Mouse (Mus musculus): ENCODE data around the gene Dkkl1. TPM values are rescaled to one million over a fixed set of nuclear protein-coding genes. Genes with fewer than 3 reads are reported as not detected.

The Dkkl1 gene
- polyA plus RNA-seq, 1 experiment from 2014 or later = 8.7 TPM

- WGBS = 65% methylated on average over 7 of the region's 7 CpGs
Observed at GRCm38 (mm10) chr7:45185921-45186320, 26.0 kb downstream of the Dkkl1 start.

DNA sequence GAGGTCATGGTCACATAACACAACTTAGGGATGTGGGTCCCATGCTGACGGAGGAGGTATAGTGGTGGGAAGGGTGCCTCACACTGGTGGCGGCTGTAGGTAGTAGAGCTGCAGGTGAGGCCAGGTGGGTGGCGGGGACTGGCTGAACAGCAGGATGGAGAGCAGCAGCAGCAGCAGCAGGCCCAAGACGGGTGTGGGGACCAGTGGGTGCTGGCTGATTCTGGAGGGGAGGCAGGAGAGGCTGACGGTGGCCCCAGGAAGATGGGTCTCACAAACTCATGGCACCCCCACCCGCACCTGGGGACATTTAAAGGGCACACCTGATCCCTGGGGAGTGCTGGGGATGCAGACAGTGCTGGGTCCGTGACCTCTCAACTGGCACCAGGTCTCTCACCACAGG, 28.3 kb downstream of the Dkkl1 start:
- no peak overlapping the region for H3K4me3 ChIP-seq (replicated peaks; ENCODE audit: low read length)
- peaks cover 4% of the 10 kb centered on the region for H3K4me1 ChIP-seq (replicated peaks; ENCODE audit: control insufficient read depth, insufficient read depth, low read length)
- no peak overlapping the region for H3K9ac ChIP-seq
- peaks cover 64% of the 10 kb centered on the region for H3K27me3 ChIP-seq (ENCODE audit: control insufficient read depth, insufficient read depth, low read length)
- no peak overlapping the region for H3K27ac ChIP-seq
- no peak overlapping the region for H3K4me2 ChIP-seq (replicated peaks)
- ATAC-seq (ENCODE audit: low FRiP score) = no peak
- WGBS = 66% methylated on average over 6 of the region's 7 CpGs
- no peaks in the 10 kb centered on the region for H3K9me3 ChIP-seq (ENCODE audit: control insufficient read depth, low read length)
- no peaks in the 10 kb centered on the region for H3K36me3 ChIP-seq (replicated peaks; ENCODE audit: control insufficient read depth, insufficient read depth)
- DNase-seq (ENCODE audit: low spot score) = no peak

More at GRCm38 (mm10) chr7:45185921-45186320, 26.0 kb downstream of the Dkkl1 start:
- Histone ChIP-seq H3K4me1 (replicated peaks; ENCODE audit: control insufficient read depth, insufficient read depth, low read length) (peaks cover 4% of the 10 kb centered on the region), H3K9ac (no peak overlapping the region), H3K36me3 (replicated peaks; ENCODE audit: control insufficient read depth, insufficient read depth) (no peaks in the 10 kb centered on the region), H3K4me2 (replicated peaks) (no peak overlapping the region), H3K4me3 (replicated peaks; ENCODE audit: low read length) (no peak overlapping the region), H3K27ac (no peak overlapping the region), H3K9me3 (ENCODE audit: control insufficient read depth, low read length) (no peaks in the 10 kb centered on the region), H3K27me3 (ENCODE audit: control insufficient read depth, insufficient read depth, low read length) (peaks cover 47% of the 10 kb centered on the region)
- ATAC-seq (ENCODE audit: low FRiP score) (no peak), DNase-seq (ENCODE audit: low spot score) (no peak)

- H3K27me3 ChIP-seq (ENCODE audit: control insufficient read depth, insufficient read depth, low read length) = peaks cover 75% of the 10 kb centered on the region
- DNase-seq (ENCODE audit: low spot score) = no peak
- H3K4me3 ChIP-seq (replicated peaks; ENCODE audit: low read length) = peak overlapping the region; percentile 26
- peak overlapping the region; percentile 56 for H3K4me2 ChIP-seq (replicated peaks)
- peaks cover 4% of the 10 kb centered on the region for H3K4me1 ChIP-seq (replicated peaks; ENCODE audit: control insufficient read depth, insufficient read depth, low read length)
- H3K36me3 ChIP-seq (replicated peaks; ENCODE audit: control insufficient read depth, insufficient read depth) = no peaks in the 10 kb centered on the region
- no peak overlapping the region for H3K27ac ChIP-seq
- 0 out of 2 replicates have a peak overlapping the region, but pooled peaks have one; percentile 18 for H3K9ac ChIP-seq
- WGBS = 16% methylated on average over 11 of the region's 11 CpGs
- ATAC-seq (ENCODE audit: low FRiP score) = no peak
- no peaks in the 10 kb centered on the region for H3K9me3 ChIP-seq (ENCODE audit: control insufficient read depth, low read length)
Observed at GRCm38 (mm10) chr7:45182606-45183005, 29.3 kb downstream of the Dkkl1 start.

DNA sequence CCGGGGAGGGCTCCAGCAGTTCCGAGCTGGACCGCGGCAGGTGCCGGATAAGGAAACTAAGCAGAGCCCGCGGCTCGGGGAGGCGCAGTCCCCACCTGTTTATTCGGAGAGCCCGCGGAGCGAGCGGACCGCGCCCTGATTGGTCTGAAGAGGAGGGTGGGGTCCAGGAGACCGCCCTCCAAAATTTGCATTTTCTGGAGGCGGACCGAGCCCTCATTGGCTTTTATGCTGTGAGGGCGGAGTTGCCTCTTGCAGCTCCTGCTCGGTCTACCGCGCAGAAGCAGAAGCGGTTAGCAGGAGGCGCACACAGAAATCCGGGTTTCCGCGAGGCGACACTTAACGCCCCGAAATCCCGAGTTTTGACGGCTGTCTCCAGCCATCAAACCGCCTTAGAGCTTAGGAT, 29.7 kb downstream of the Dkkl1 start:
- ATAC-seq (ENCODE audit: low FRiP score) = peak; percentile 88
- H3K9ac ChIP-seq = 0 out of 2 replicates have a peak overlapping the region, but pooled peaks have one; percentile 18

DNA sequence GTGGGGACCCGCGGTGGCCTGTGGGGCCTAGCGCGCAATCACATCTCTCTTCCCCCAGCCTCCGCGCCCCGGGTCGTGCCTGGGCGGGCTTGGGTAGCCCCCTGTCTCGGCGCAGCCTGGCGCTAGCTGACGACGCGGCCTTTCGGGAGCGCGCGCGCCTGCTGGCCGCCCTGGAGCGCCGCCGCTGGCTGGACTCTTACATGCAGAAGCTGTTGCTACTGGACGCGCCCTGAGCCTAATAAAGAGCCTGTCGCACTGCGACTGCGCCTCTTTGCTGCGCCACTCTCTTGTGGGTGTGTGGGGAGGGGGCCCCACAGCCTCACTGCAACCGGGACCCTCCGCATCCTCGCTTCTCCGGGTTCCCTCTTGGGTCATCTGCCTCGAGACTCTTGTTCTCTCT, 30.4 kb downstream of the Dkkl1 start:
- H3K9me3 ChIP-seq (ENCODE audit: control insufficient read depth, low read length) = no peaks in the 10 kb centered on the region
- peaks cover 85% of the 10 kb centered on the region for H3K27me3 ChIP-seq (ENCODE audit: control insufficient read depth, insufficient read depth, low read length)
- no peak overlapping the region for H3K27ac ChIP-seq
- no peak overlapping the region for H3K9ac ChIP-seq
- ATAC-seq (ENCODE audit: low FRiP score) (no peak), DNase-seq (ENCODE audit: low spot score) (no peak)
- peak overlapping the region; percentile 26 for H3K4me3 ChIP-seq (replicated peaks; ENCODE audit: low read length)
- H3K36me3 ChIP-seq (replicated peaks; ENCODE audit: control insufficient read depth, insufficient read depth) = no peaks in the 10 kb centered on the region
- H3K4me1 ChIP-seq (replicated peaks; ENCODE audit: control insufficient read depth, insufficient read depth, low read length) = peaks cover 4% of the 10 kb centered on the region
- H3K4me2 ChIP-seq (replicated peaks) = peak overlapping the region; percentile 56
- WGBS = 3% methylated on average over 35 of the region's 35 CpGs

More for the DNA sequence above, 29.7 kb downstream of the Dkkl1 start:
- Histone ChIP-seq H3K4me2 (replicated peaks) (peak overlapping the region; percentile 56), H3K36me3 (replicated peaks; ENCODE audit: control insufficient read depth, insufficient read depth) (no peaks in the 10 kb centered on the region), H3K4me3 (replicated peaks; ENCODE audit: low read length) (peak overlapping the region; percentile 26), H3K27me3 (ENCODE audit: control insufficient read depth, insufficient read depth, low read length) (peaks cover 79% of the 10 kb centered on the region), H3K27ac (no peak overlapping the region), H3K4me1 (replicated peaks; ENCODE audit: control insufficient read depth, insufficient read depth, low read length) (peaks cover 4% of the 10 kb centered on the region), H3K9me3 (ENCODE audit: control insufficient read depth, low read length) (no peaks in the 10 kb centered on the region)
- WGBS = 1% methylated on average over 34 of the region's 34 CpGs
- peak; percentile 74 for DNase-seq (ENCODE audit: low spot score)

DNA sequence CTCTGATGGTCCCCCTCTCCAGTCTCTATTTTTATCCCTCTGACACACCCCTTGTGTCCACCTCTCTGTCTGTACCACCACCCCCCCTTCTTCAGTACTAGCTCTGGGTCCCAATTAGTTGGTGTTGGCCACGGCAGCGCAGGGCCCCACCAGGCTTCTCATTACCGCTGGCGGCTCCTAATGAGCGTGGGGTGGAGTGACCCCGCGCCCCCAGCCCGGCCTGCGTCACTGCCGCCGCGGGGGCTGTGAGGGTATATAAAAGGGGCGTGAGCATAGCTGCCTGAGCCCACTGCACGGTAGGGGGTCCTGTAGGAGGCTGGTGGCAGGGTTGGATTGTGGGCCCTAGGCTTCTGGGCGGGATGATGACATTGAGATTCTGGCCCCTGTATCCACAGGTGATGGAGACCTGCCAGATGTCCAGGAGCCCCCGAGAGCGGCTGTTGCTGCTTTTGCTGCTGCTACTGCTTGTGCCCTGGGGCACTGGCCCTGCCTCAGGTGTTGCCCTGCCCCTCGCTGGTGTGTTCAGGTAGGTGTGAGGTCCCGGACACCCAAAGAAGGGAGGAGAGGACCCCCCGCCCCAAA, 31.0 kb downstream of the Dkkl1 start, which contains the start of gene Pth2:
Pth2 (plus strand) TSS at position 100 of the 582 bp plus-strand sequence.
- ATAC-seq (ENCODE audit: low FRiP score) (no peak), DNase-seq (ENCODE audit: low spot score) (no peak)
- Histone ChIP-seq H3K27me3 (ENCODE audit: control insufficient read depth, insufficient read depth, low read length) (peaks cover 91% of the 10 kb centered on the region), H3K36me3 (replicated peaks; ENCODE audit: control insufficient read depth, insufficient read depth) (no peaks in the 10 kb centered on the region), H3K4me3 (replicated peaks; ENCODE audit: low read length) (peak within 1 kb of the TSS; percentile 26), H3K9ac (no peak within 1 kb of the TSS), H3K4me2 (replicated peaks) (peak within 1 kb of the TSS; percentile 56), H3K9me3 (ENCODE audit: control insufficient read depth, low read length) (no peaks in the 10 kb centered on the region), H3K4me1 (replicated peaks; ENCODE audit: control insufficient read depth, insufficient read depth, low read length) (peaks cover 9% of the 10 kb centered on the region), H3K27ac (no peak within 1 kb of the TSS)
- 21% methylated on average over 20 of the region's 20 CpGs for WGBS

DNA sequence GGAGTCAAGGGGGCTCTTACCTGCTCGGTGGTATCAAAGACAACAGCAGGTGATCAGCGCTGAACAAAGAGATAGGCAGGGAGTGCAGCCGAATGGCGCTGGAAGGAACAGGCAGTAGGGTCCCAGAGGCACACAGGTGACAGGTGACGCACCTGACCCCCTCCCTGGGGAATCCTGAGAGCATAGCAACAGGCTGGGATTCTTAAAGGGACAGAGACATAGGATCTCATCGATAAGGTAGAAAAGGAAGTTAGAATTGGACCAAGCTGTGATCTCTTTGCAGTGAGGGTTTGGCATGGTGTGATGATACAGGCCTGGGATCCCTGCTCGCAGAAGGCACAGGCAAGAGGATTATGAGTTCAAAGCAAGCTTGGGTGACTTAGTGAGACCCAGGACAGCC, 32.5 kb downstream of the Dkkl1 start, which contains the start of gene Gfy:
Gfy (minus strand) TSS at position 101 of the 400 bp plus-strand sequence.
- Histone ChIP-seq H3K27ac (no peak within 1 kb of the TSS), H3K27me3 (ENCODE audit: control insufficient read depth, insufficient read depth, low read length) (peaks cover 100% of the 10 kb centered on the region), H3K4me3 (replicated peaks; ENCODE audit: low read length) (no peak within 1 kb of the TSS), H3K9me3 (ENCODE audit: control insufficient read depth, low read length) (no peaks in the 10 kb centered on the region), H3K4me1 (replicated peaks; ENCODE audit: control insufficient read depth, insufficient read depth, low read length) (peaks cover 13% of the 10 kb centered on the region), H3K36me3 (replicated peaks; ENCODE audit: control insufficient read depth, insufficient read depth) (no peaks in the 10 kb centered on the region), H3K4me2 (replicated peaks) (no peak within 1 kb of the TSS), H3K9ac (no peak within 1 kb of the TSS)
- DNase-seq (ENCODE audit: low spot score) (no peak), ATAC-seq (ENCODE audit: low FRiP score) (no peak)
- WGBS = 24% methylated on average over 7 of the region's 7 CpGs

- Histone ChIP-seq H3K4me3 (replicated peaks; ENCODE audit: low read length) (no peak overlapping the region), H3K4me1 (replicated peaks; ENCODE audit: control insufficient read depth, insufficient read depth, low read length) (peaks cover 13% of the 10 kb centered on the region), H3K9ac (no peak overlapping the region), H3K9me3 (ENCODE audit: control insufficient read depth, low read length) (no peaks in the 10 kb centered on the region), H3K27me3 (ENCODE audit: control insufficient read depth, insufficient read depth, low read length) (peaks cover 99% of the 10 kb centered on the region), H3K27ac (no peak overlapping the region), H3K36me3 (replicated peaks; ENCODE audit: control insufficient read depth, insufficient read depth) (no peaks in the 10 kb centered on the region), H3K4me2 (replicated peaks) (no peak overlapping the region)
- DNase-seq (ENCODE audit: low spot score) = no peak
- 34% methylated on average over 7 of the region's 7 CpGs for WGBS
- ATAC-seq (ENCODE audit: low FRiP score) = no peak
Observed at GRCm38 (mm10) chr7:45178550-45178949, 33.4 kb downstream of the Dkkl1 start.

- no peaks in the 10 kb centered on the region for H3K36me3 ChIP-seq (replicated peaks; ENCODE audit: control insufficient read depth, insufficient read depth)
- H3K9ac ChIP-seq = no peak overlapping the region
- H3K4me1 ChIP-seq (replicated peaks; ENCODE audit: control insufficient read depth, insufficient read depth, low read length) = peaks cover 9% of the 10 kb centered on the region; the same call in 1 of the 2 replicates
- 2% methylated on average over 30 of the region's 31 CpGs for WGBS
- ATAC-seq (ENCODE audit: low FRiP score) = no peak
- no peak overlapping the region for H3K27ac ChIP-seq
- no peak overlapping the region for H3K4me3 ChIP-seq (replicated peaks; ENCODE audit: low read length)
- H3K9me3 ChIP-seq (ENCODE audit: control insufficient read depth, low read length) = no peaks in the 10 kb centered on the region
- H3K4me2 ChIP-seq (replicated peaks) = peak overlapping the region; percentile 24
- no peak for DNase-seq (ENCODE audit: low spot score)
- peaks cover 87% of the 10 kb centered on the region for H3K27me3 ChIP-seq (ENCODE audit: control insufficient read depth, insufficient read depth, low read length)
Observed at GRCm38 (mm10) chr7:45176356-45176755, 35.6 kb downstream of the Dkkl1 start.

Measured in hindbrain, embryonic 14.5 days (tissue).